Mouse (Mus musculus): Measurements from ENCODE around the gene Prcc. TPM values are rescaled to one million over a fixed set of nuclear protein-coding genes. Genes with fewer than 3 reads are reported as not detected.
A peak's percentile ranks its signal among the peaks of the same experiment; 100 is the strongest.

Gene Prcc
- polyA plus RNA-seq (2015; fragmentation: Nextera tagmentation; extraction: Ambion mirVana), result 6.7 and 7.5 TPM in 2 replicates

DNA sequence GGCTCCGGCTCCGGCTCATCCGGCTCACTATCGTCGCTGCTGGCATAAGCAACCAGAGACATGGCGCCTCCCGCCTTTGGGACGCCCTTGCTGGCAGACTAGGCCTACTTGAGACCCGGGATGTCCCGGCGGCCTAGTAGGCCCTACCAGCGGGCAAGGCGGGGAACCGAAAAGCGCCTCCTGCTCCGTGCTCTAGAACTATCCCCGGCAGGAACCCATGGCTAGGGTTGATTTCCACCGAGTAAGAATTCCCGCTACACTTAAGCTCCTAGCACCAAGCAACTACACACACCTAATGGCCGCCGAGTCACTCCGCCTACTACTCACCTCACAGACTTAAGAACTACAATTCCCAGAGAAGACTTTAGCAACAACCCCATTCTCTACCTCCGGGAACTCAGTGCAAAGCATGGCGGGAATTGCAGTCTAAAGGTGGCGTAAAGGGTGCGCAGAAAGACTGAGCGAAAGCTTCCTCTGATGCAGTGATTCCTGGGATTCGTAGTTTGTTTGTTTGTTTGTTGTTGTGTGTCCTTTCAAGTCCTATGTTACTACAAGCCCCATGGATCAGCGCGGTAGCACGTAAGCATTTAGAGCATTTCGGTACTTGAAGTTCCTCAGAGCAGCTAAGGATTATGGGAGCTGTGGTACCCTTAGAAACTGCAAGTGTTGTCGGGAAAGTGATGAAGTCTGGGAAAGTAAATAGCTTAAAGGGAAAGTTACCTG lies at the start of gene Prcc:
TSS of gene Prcc (minus strand) at position 328 of the 723 bp plus-strand sequence.
- no peaks in the 10 kb centered on the region for H3K27me3 ChIP-seq (ENCODE audit: control insufficient read depth, insufficient read depth, low read length)
- H3K27ac ChIP-seq (ENCODE audit: low read length), result peak within 1 kb of the TSS; percentile 92
- peaks cover 16% of the 10 kb centered on the region for H3K4me1 ChIP-seq (ENCODE audit: control insufficient read depth, insufficient read depth, low read length)
- H3K9me3 ChIP-seq (replicated peaks; ENCODE audit: control insufficient read depth, low read length), result no peaks in the 10 kb centered on the region; the same call in 1 of the 2 replicates
- H3K9ac ChIP-seq (ENCODE audit: low read length), result peak within 1 kb of the TSS; percentile 82
- ATAC-seq (ENCODE audit: insufficient read depth, low FRiP score), result peak; percentile 97
- no peaks in the 10 kb centered on the region for H3K36me3 ChIP-seq (ENCODE audit: control insufficient read depth, insufficient read depth, low read length)
- peak within 1 kb of the TSS; percentile 65 for H3K4me3 ChIP-seq (replicated peaks; ENCODE audit: low read length)
- under 1% methylated on average over 30 of the region's 33 CpGs for WGBS
- H3K4me2 ChIP-seq (ENCODE audit: low read depth, low read length), result peak within 1 kb of the TSS; percentile 84

DNA sequence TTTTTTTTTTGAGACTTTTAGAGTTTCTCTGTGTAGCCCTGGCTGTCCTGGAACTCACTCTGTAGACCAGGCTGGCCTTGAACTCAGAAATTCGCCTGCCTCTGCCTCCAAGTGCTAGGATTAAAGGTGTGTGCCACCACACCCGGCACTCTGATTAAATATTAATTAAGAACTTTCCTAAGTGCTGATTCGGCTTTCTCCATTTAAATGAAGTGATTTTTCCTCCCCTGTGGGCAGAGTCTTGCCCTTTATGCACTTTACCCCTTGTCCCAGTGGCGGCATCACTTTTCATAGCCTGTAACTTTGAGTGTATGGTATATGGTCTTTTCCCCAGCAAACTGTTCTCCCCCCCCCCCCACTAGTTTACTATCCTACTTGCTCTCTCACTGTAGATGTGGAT lies 49.8 kb upstream of the Prcc start:
- Histone ChIP-seq H3K36me3 (ENCODE audit: control insufficient read depth, insufficient read depth, low read length) (peaks cover 21% of the 10 kb centered on the region; the same call in 1 of the 2 replicates), H3K9ac (ENCODE audit: low read length) (no peak overlapping the region), H3K4me1 (ENCODE audit: control insufficient read depth, insufficient read depth, low read length) (peaks cover 13% of the 10 kb centered on the region), H3K9me3 (replicated peaks; ENCODE audit: control insufficient read depth, low read length) (no peaks in the 10 kb centered on the region), H3K27ac (ENCODE audit: low read length) (no peak overlapping the region), H3K27me3 (ENCODE audit: control insufficient read depth, insufficient read depth, low read length) (no peaks in the 10 kb centered on the region), H3K4me2 (ENCODE audit: low read depth, low read length) (no peak overlapping the region), H3K4me3 (replicated peaks; ENCODE audit: low read length) (no peak overlapping the region)
- WGBS, result 76% methylated on average over 4 of the region's 4 CpGs
- no peak for ATAC-seq (ENCODE audit: insufficient read depth, low FRiP score)

DNA sequence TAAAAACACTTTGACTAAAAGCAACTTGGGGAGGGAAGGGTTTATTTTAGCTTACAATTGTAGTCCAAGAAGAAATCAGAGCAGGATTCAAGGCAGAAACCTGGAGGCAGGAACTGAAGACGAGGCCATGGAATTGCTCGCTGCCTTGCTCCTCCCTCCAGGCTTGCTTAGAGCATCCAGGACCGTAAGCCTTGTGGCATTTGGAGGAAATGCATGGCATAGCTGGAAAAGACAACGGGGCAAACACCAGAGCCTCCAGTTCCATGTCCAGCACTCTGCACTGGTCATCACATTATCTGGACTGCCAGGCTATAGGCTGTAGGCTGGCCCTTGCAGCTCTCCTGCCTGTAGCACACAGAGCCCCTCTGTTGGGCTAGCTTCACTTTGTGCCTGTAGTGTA lies 49.1 kb upstream of the Prcc start:
- H3K27ac ChIP-seq (ENCODE audit: low read length), result no peak overlapping the region
- ATAC-seq (ENCODE audit: insufficient read depth, low FRiP score), result no peak
- H3K36me3 ChIP-seq (ENCODE audit: control insufficient read depth, insufficient read depth, low read length), result peaks cover 19% of the 10 kb centered on the region; the same call in 1 of the 2 replicates
- WGBS, result 74% methylated on average over 4 of the region's 4 CpGs
- no peak overlapping the region for H3K4me2 ChIP-seq (ENCODE audit: low read depth, low read length)
- H3K4me1 ChIP-seq (ENCODE audit: control insufficient read depth, insufficient read depth, low read length), result peaks cover 13% of the 10 kb centered on the region
- no peak overlapping the region for H3K4me3 ChIP-seq (replicated peaks; ENCODE audit: low read length)
- no peaks in the 10 kb centered on the region for H3K9me3 ChIP-seq (replicated peaks; ENCODE audit: control insufficient read depth, low read length)
- no peaks in the 10 kb centered on the region for H3K27me3 ChIP-seq (ENCODE audit: control insufficient read depth, insufficient read depth, low read length)
- no peak overlapping the region for H3K9ac ChIP-seq (ENCODE audit: low read length)

DNA sequence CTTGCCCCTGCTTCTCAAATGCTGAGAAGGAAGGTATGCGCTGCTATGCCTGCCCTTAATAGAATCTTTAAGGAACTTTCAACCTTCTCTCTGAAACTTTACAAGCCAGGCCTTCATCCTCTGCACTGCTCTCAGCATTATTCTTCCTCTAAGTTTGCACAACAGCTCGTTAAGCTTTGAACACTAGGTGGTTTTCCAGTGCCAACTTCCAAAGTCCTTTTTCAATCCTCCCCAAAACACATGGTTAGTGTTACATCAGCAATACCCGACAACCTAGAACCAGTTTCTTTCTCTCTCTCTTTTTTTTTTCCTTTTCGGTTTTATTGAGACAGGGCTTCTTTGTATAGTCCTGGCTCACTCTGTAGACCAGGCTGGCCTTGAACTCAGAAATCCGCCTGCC lies 48.6 kb upstream of the Prcc start:
- no peak for ATAC-seq (ENCODE audit: insufficient read depth, low FRiP score)
- peaks cover 14% of the 10 kb centered on the region; the same call in 1 of the 2 replicates for H3K36me3 ChIP-seq (ENCODE audit: control insufficient read depth, insufficient read depth, low read length)
- H3K9ac ChIP-seq (ENCODE audit: low read length), result 0 out of 2 replicates have a peak overlapping the region, but pooled peaks have one; percentile 14
- no peak overlapping the region for H3K27ac ChIP-seq (ENCODE audit: low read length)
- no peaks in the 10 kb centered on the region for H3K9me3 ChIP-seq (replicated peaks; ENCODE audit: control insufficient read depth, low read length)
- H3K27me3 ChIP-seq (ENCODE audit: control insufficient read depth, insufficient read depth, low read length), result no peaks in the 10 kb centered on the region
- no peak overlapping the region for H3K4me3 ChIP-seq (replicated peaks; ENCODE audit: low read length)
- 84% methylated on average over 5 of the region's 5 CpGs for WGBS
- H3K4me1 ChIP-seq (ENCODE audit: control insufficient read depth, insufficient read depth, low read length), result peaks cover 16% of the 10 kb centered on the region
- no peak overlapping the region for H3K4me2 ChIP-seq (ENCODE audit: low read depth, low read length)

DNA sequence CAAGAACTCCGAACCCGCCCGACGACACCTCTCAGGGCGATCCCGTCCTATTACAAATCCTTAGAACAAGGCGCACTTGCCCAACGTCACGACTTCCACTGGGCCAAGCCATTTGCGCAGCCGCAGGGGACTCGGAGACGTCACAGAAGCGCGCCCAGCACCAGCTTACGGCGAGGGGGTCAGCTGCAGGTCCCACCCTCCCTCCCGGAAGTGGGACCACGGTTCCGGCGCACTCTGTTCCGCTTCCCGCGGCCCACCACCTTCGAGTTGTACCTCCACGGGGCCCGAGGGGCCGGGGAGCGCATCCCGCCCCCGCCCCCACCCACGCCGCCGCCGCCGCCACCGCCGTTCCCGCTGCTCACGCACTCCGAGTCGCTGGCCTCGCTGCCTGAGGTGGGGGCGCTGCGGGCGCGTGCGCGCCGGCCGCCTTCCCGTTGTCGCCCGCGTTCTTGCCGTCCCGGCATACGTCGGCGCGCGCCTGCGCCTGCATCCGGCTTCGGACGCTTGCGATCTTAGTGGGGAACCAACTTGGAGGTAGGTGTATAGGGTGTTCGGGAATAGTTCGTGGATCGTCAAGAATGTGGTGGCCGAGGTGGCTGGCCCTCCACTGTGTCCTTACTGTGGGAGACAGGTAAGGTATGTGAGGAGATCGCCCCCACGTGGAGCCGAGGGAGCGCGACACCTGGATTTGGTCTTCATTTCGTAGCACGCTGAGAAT lies 44.8 kb upstream of the Prcc start, which contains the start of the genes Isg20l2 and Rrnad1:
TSS of gene Isg20l2 (plus strand) at position 237 of the 718 bp plus-strand sequence.
TSS of gene Rrnad1 (minus strand) at position 640 of the 718 bp plus-strand sequence.
- H3K9me3 ChIP-seq (replicated peaks; ENCODE audit: control insufficient read depth, low read length), result no peaks in the 10 kb centered on the region
- peaks cover 17% of the 10 kb centered on the region for H3K4me1 ChIP-seq (ENCODE audit: control insufficient read depth, insufficient read depth, low read length)
- peak; percentile 98 for ATAC-seq (ENCODE audit: insufficient read depth, low FRiP score)
- H3K4me3 ChIP-seq (replicated peaks; ENCODE audit: low read length), result peak within 1 kb of the TSS; percentile 96
- under 1% methylated on average over 55 of the region's 78 CpGs for WGBS
- no peaks in the 10 kb centered on the region for H3K27me3 ChIP-seq (ENCODE audit: control insufficient read depth, insufficient read depth, low read length)
- H3K27ac ChIP-seq (ENCODE audit: low read length), result peak within 1 kb of the TSS; percentile 91
- H3K9ac ChIP-seq (ENCODE audit: low read length), result peak within 1 kb of the TSS; percentile 95
- peak within 1 kb of the TSS; percentile 71 for H3K4me2 ChIP-seq (ENCODE audit: low read depth, low read length)
- H3K36me3 ChIP-seq (ENCODE audit: control insufficient read depth, insufficient read depth, low read length), result peaks cover 16% of the 10 kb centered on the region

DNA sequence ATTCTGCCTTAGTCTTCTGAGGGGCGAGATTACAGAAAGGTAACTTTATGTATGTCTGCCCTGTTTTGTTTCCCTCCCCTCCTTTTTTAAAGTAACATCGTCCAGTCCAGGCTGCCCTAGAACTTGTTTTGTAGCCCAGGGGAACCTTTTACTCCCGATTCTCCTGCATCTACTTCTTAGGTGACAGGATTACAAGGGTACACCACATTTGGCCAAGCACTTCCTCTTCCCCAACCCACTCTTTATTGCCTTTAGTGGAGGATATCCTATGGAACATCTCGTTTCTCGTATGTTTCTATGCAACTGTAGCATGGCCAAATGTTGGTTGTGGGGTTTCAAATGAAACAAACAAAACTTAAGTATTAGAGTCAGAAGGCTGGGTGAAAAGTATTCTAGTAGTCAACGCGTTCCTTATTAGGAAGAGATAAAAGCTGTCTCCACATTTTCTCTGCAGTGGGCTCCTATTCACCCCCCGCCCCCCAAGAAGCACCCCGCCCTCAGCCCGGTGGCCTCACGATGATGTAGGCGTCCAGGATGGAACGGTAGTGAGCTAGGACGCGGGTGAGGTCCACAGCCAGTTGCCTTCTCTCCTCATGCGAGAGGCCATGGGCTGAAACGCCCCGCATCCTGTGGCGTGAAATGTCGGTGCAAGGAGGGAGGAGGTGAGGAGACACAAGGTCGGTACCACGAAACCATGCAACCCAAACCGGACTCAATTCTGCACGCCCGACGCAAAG lies 44.1 kb upstream of the Prcc start:
- ATAC-seq (ENCODE audit: insufficient read depth, low FRiP score), result peak; percentile 22; the same call in 1 of the 2 replicates
- peak overlapping the region; percentile 95 for H3K9ac ChIP-seq (ENCODE audit: low read length)
- no peaks in the 10 kb centered on the region for H3K27me3 ChIP-seq (ENCODE audit: control insufficient read depth, insufficient read depth, low read length)
- H3K4me1 ChIP-seq (ENCODE audit: control insufficient read depth, insufficient read depth, low read length), result peaks cover 17% of the 10 kb centered on the region
- 5% methylated on average over 26 of the region's 26 CpGs for WGBS
- peak overlapping the region; percentile 96 for H3K4me3 ChIP-seq (replicated peaks; ENCODE audit: low read length)
- peak overlapping the region; percentile 71 for H3K4me2 ChIP-seq (ENCODE audit: low read depth, low read length)
- peak overlapping the region; percentile 91 for H3K27ac ChIP-seq (ENCODE audit: low read length)
- H3K36me3 ChIP-seq (ENCODE audit: control insufficient read depth, insufficient read depth, low read length), result peaks cover 17% of the 10 kb centered on the region
- no peaks in the 10 kb centered on the region for H3K9me3 ChIP-seq (replicated peaks; ENCODE audit: control insufficient read depth, low read length)

DNA sequence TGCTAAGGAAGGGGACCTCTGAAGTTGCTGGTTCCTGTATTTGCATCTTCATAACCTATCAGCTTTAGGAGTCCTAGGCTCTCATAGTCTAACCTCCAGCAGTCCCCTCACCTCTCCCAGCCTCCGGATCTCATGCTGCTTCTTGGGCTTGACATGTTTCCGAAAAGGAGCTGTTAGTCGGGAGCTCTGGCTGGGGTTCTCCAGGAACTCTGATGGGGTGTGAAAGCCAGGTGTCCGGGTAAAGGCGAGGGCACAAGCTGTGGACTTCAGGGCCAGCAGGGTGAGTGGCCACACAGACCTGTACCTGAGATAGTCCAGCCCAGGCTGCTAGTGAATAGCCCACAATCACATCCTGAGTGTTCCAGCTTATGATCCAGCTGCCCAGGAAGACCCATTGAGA lies 42.0 kb upstream of the Prcc start:
- no peaks in the 10 kb centered on the region for H3K9me3 ChIP-seq (replicated peaks; ENCODE audit: control insufficient read depth, low read length)
- no peak overlapping the region for H3K27ac ChIP-seq (ENCODE audit: low read length)
- no peak overlapping the region for H3K4me2 ChIP-seq (ENCODE audit: low read depth, low read length)
- no peak overlapping the region for H3K9ac ChIP-seq (ENCODE audit: low read length)
- ATAC-seq (ENCODE audit: insufficient read depth, low FRiP score), result no peak
- peaks cover 27% of the 10 kb centered on the region for H3K36me3 ChIP-seq (ENCODE audit: control insufficient read depth, insufficient read depth, low read length)
- peaks cover 15% of the 10 kb centered on the region for H3K4me1 ChIP-seq (ENCODE audit: control insufficient read depth, insufficient read depth, low read length)
- WGBS, result 88% methylated on average over 5 of the region's 5 CpGs
- no peaks in the 10 kb centered on the region for H3K27me3 ChIP-seq (ENCODE audit: control insufficient read depth, insufficient read depth, low read length)
- H3K4me3 ChIP-seq (replicated peaks; ENCODE audit: low read length), result no peak overlapping the region

DNA sequence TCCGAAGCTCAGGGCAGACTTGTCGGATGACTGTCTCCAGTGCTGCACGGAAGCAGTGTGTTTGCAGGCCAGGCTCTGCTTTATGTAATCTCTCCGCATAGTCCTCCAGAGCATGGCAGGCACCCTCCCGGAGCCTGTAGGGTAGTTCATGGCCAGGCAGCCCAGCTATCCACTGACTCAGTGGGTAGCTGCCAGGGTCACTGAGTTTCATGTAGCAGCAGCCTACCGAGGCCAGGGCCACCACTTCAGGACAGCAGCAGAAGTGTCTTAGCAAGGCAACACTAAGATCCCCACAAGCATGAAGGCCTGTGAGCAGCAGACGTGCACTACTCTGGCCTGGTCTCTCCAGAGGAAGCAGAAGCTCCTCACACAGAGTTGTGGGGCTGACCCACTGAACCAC lies 39.6 kb upstream of the Prcc start:
- H3K4me2 ChIP-seq (ENCODE audit: low read depth, low read length), result no peak overlapping the region
- no peak overlapping the region for H3K9ac ChIP-seq (ENCODE audit: low read length)
- ATAC-seq (ENCODE audit: insufficient read depth, low FRiP score), result no peak
- peaks cover 32% of the 10 kb centered on the region for H3K36me3 ChIP-seq (ENCODE audit: control insufficient read depth, insufficient read depth, low read length)
- peaks cover 5% of the 10 kb centered on the region for H3K4me1 ChIP-seq (ENCODE audit: control insufficient read depth, insufficient read depth, low read length)
- no peak overlapping the region for H3K27ac ChIP-seq (ENCODE audit: low read length)
- H3K27me3 ChIP-seq (ENCODE audit: control insufficient read depth, insufficient read depth, low read length), result no peaks in the 10 kb centered on the region
- H3K4me3 ChIP-seq (replicated peaks; ENCODE audit: low read length), result no peak overlapping the region
- 89% methylated on average over 7 of the region's 7 CpGs for WGBS
- no peaks in the 10 kb centered on the region for H3K9me3 ChIP-seq (replicated peaks; ENCODE audit: control insufficient read depth, low read length)
